Mouse (Mus musculus) macrophage (primary cell): ENCODE measurements around the gene Slc1a2. TPM values are rescaled to one million over a fixed set of nuclear protein-coding genes. Genes with fewer than 3 reads are reported as not detected.

Experiments used
- H3K27ac ChIP-seq: fragments of 350-480 bp; formaldehyde crosslinking; 2 replicates; pipeline ENCODE4 v1.9.0; 2021
- H3K36me3 ChIP-seq: fragments of 350-480 bp; formaldehyde crosslinking; 2 replicates; pipeline ENCODE4 v1.9.0; 2021; ENCODE audit errors: inconsistent target
- H3K4me3 ChIP-seq: fragments of 350-480 bp; formaldehyde crosslinking; 2 replicates; pipeline ENCODE4 v1.9.0; 2021; ENCODE audit errors: inconsistent target
- H3K79me2 ChIP-seq: fragments of 350-480 bp; formaldehyde crosslinking; 2 replicates; pipeline ENCODE4 v1.9.0; 2021; ENCODE audit errors: inconsistent target
- WGBS: methylation state at CpG from one replicate; pipeline ENCODE4 v1.1.7; 2026; ENCODE audit warnings: inconsistent platforms; ENCODE audit not compliant: missing documents; 5-methylcytosine and 5-hydroxymethylcytosine counted together
- polyA plus RNA-seq: library from polyadenylated mRNA; stranded (reverse); fragments of 250-400 nt; gene quantifications from 3 replicates; pipeline ENCODE4 v1.2.4, GENCODE M21; 2018; ENCODE audit warnings: inconsistent platforms

Slc1a2 gene
- polyA plus RNA-seq, 1 experiment from 2014 or later, result 0.03 TPM

- no peak overlapping the region for H3K4me3 ChIP-seq
- no peak overlapping the region for H3K27ac ChIP-seq
- WGBS, result 40% methylated on average over 5 of the region's 5 CpGs
- no peaks in the 10 kb centered on the region for H3K36me3 ChIP-seq
- H3K79me2 ChIP-seq, result no peaks in the 10 kb centered on the region
Measured at GRCm38 (mm10) chr2:102682168-102682567, 23.7 kb downstream of the Slc1a2 start.

- Histone ChIP-seq H3K4me3 (no peak overlapping the region), H3K36me3 (no peaks in the 10 kb centered on the region), H3K27ac (no peak overlapping the region), H3K79me2 (no peaks in the 10 kb centered on the region)
- WGBS, result 87% methylated on average over 7 of the region's 7 CpGs
Measured at GRCm38 (mm10) chr2:102685371-102686107, 27.1 kb downstream of the Slc1a2 start.

GRCm38 (mm10) chr2:102686108-102686450 is 27.6 kb downstream of the Slc1a2 start:
- Histone ChIP-seq H3K36me3 (no peaks in the 10 kb centered on the region), H3K4me3 (no peak overlapping the region), H3K79me2 (no peaks in the 10 kb centered on the region), H3K27ac (no peak overlapping the region)
- WGBS, result 91% methylated on average over 9 of the region's 9 CpGs

DNA sequence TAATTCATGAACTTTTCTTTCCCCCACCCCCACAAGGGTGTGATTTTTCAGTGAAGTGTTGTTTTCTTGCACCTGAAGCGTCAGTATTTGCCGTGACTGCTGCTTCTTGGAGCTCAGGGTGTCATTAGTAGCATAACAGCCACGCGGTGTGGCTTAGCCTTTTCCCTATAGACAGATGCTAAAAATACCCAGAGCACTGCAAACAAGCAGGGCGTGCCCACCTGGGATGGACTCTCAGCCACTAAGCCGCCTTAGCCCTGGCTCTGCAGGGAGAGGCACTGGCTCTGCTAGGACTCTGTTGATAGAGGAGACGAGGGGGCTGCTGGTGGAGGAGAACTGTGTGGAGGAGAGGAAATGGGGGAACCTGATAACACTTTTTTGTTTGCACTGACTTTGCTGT is 35.1 kb downstream of the Slc1a2 start:
- 88% methylated on average over 7 of the region's 7 CpGs for WGBS
- no peaks in the 10 kb centered on the region for H3K36me3 ChIP-seq

DNA sequence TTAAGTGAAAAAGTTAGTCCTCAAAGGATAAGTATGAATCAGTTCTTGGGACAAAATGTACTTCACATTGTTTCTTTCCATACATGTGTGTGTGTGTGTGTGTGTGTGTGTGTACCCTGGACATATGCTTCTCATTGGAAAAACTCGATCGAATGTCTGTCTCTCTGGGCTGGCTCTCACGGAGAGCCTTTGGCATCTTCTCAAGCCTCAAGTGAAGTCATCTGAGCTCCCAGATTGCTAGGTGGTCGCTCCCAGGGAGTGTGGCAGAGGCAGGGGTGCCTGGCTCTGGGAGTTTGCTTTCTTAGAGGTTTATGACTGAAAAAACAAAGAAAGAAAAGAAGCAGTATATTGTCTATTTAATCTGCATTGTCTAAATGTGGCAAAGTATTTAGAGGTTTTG is 36.3 kb downstream of the Slc1a2 start:
- Histone ChIP-seq H3K4me3 (no peak overlapping the region), H3K36me3 (no peaks in the 10 kb centered on the region), H3K79me2 (no peaks in the 10 kb centered on the region), H3K27ac (no peak overlapping the region)
- 89% methylated on average over 4 of the region's 4 CpGs for WGBS

More for the DNA sequence above, 35.1 kb downstream of the Slc1a2 start:
- Histone ChIP-seq H3K4me3 (no peak overlapping the region), H3K27ac (no peak overlapping the region), H3K79me2 (no peaks in the 10 kb centered on the region)

DNA sequence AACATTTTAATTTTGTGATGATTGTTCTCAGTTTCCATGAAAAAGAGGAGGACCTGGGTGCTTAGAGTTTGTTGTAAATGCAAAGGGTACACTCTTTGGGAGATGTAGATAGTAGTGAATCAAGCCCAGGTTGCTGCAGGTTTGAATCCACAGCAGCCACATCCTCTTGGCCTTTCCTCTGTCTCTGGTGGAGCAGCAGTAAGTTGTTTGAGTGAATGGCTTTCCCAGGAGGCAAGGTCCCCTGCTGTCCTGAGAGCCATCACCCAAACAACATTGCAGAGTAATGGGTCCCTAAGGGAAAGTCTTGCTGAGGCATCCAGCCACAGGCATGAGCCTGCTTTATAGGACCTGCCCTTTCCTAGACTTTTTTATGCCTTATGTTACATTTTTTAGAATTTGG is 37.1 kb downstream of the Slc1a2 start:
- Histone ChIP-seq H3K27ac (no peak overlapping the region), H3K36me3 (no peaks in the 10 kb centered on the region), H3K4me3 (no peak overlapping the region), H3K79me2 (no peaks in the 10 kb centered on the region)

GRCm38 (mm10) chr2:102697732-102698131 is 39.3 kb downstream of the Slc1a2 start:
- Histone ChIP-seq H3K4me3 (no peak overlapping the region), H3K79me2 (no peaks in the 10 kb centered on the region), H3K27ac (no peak overlapping the region), H3K36me3 (no peaks in the 10 kb centered on the region)
- WGBS, result 79% methylated on average over 2 of the region's 2 CpGs

DNA sequence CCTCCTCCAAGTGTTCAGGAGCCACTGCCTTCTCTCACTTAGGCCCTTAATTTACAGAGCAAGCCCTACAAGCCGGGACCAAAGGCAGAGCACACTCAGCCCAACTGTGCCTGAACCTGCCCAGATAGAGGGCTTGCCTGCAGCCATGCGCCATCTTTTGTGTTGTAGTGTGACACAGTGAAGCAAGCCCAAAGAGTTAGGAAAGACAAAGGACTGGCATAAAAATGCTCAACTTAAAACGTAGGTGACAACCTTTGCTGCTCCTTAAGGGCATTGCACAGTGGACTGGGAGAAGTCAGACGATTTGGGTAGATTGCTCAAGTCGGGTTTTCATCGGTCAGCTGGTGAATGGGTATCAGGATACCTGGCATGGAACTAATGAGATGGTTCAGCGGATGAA is 41.5 kb downstream of the Slc1a2 start:
- H3K4me3 ChIP-seq, result no peak overlapping the region
- 98% methylated on average over 7 of the region's 7 CpGs for WGBS
- no peaks in the 10 kb centered on the region for H3K36me3 ChIP-seq
- no peaks in the 10 kb centered on the region for H3K79me2 ChIP-seq
- no peak overlapping the region for H3K27ac ChIP-seq

- 82% methylated on average over 2 of the region's 2 CpGs for WGBS
- peak overlapping the region; percentile 33 for H3K27ac ChIP-seq
- no peaks in the 10 kb centered on the region for H3K79me2 ChIP-seq
- H3K4me3 ChIP-seq, result no peak overlapping the region
- no peaks in the 10 kb centered on the region for H3K36me3 ChIP-seq
Measured at GRCm38 (mm10) chr2:102700695-102701094, 42.2 kb downstream of the Slc1a2 start.

- WGBS, result 58% methylated on average over 3 of the region's 3 CpGs
- no peak overlapping the region for H3K4me3 ChIP-seq
- H3K79me2 ChIP-seq, result no peaks in the 10 kb centered on the region
- H3K27ac ChIP-seq, result peak overlapping the region; percentile 33
- no peaks in the 10 kb centered on the region for H3K36me3 ChIP-seq
Measured at GRCm38 (mm10) chr2:102701382-102701781, 42.9 kb downstream of the Slc1a2 start.

DNA sequence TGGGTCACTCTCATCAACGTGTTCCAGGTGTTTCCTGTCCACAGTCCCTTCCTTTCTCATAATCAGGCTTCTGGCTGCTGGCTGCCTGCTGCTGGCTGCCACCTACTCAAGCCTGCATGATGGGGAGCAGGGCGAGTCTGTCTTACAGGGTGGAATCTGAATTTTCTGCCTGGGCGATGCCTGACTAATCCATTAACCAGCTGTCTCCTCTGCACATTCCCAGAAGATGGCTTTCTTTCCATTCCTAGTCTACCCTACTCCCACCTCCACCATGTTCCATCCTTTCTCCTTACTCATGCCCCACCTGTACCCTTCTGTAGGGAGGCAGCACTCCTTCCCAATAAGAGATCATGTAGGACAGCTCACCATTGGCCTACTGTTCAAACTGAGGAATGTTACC is 45.1 kb downstream of the Slc1a2 start:
- WGBS, result 74% methylated on average over 3 of the region's 3 CpGs
- no peak overlapping the region for H3K4me3 ChIP-seq
- H3K36me3 ChIP-seq, result no peaks in the 10 kb centered on the region
- no peaks in the 10 kb centered on the region for H3K79me2 ChIP-seq
- no peak overlapping the region for H3K27ac ChIP-seq

GRCm38 (mm10) chr2:102704781-102705180 is 46.3 kb downstream of the Slc1a2 start:
- WGBS, result 100% methylated on average over 1 of the region's 1 CpGs
- Histone ChIP-seq H3K79me2 (no peaks in the 10 kb centered on the region), H3K27ac (no peak overlapping the region), H3K4me3 (no peak overlapping the region), H3K36me3 (no peaks in the 10 kb centered on the region)

DNA sequence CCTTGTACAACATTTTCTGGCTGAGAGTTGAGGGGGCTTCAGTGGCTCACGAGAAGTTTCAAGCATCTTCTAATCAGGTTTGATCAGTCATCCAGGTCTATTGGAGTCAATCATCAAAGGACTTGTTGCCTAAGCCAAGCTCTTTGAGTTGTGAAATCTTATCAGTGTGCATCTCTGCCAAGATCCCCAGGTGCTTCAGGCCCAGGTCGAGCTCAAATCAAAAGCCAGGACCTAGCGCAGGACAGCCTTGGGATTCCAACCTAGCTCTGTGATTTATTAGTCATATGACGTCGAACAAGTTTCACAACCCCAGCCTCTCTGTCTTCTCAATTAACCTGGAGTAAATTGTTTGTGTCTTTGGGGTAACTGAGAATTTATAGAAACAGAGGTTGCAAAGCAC is 53.1 kb downstream of the Slc1a2 start:
- no peaks in the 10 kb centered on the region for H3K79me2 ChIP-seq
- H3K4me3 ChIP-seq, result no peak overlapping the region
- 83% methylated on average over 5 of the region's 5 CpGs for WGBS

GRCm38 (mm10) chr2:102712049-102712448 is 53.6 kb downstream of the Slc1a2 start:
- Histone ChIP-seq H3K27ac (no peak overlapping the region), H3K36me3 (no peaks in the 10 kb centered on the region), H3K4me3 (no peak overlapping the region), H3K79me2 (no peaks in the 10 kb centered on the region)
- 84% methylated on average over 4 of the region's 4 CpGs for WGBS

More for the DNA sequence above, 53.1 kb downstream of the Slc1a2 start:
- H3K27ac ChIP-seq, result no peak overlapping the region
- H3K36me3 ChIP-seq, result no peaks in the 10 kb centered on the region

DNA sequence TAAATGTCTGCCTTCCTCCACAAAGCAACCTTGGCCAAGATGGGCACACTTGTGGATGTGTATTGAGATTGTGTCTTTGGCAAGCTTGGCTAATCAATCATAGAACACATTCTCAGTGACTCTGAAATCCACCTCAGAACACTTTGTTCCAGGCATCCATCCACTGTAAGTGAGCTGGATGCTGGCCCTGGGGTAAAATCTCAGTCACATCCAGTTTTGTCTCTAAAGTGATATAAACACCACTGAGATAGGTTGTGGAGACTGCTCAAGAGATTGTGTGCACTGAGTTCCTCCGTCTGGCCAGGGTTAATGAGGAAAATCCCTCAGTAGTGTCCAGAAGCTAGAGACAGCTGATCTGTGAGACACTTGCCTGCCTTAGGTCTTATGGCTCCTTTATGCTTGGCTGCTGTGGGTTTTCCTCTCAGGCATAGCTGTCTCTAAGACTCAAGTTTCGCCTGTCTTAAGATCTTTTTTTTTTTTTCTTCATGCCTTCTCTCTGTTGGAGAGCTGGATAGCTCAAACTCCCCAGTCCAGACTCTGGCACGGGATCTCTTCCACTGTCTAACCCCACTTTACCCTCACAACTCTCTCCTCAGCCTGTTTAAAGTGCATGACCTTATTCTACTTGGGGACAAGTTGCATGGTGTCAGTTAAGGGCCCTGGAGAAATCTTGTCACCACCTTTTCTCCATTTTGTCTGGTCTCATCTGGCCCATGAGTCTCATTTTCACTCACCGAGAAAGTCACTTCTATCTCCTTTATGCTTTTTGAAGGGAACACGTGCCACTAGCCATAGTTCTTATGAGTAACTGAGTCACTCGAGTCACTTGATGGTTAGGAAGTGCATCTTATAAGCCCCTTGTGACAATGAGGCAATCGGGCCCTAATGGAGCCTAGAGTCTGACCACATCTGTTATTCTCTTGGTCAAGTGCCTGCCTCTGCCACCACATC is 54.5 kb downstream of the Slc1a2 start:
- Histone ChIP-seq H3K79me2 (no peaks in the 10 kb centered on the region), H3K27ac (peak overlapping the region; percentile 51), H3K4me3 (no peak overlapping the region), H3K36me3 (no peaks in the 10 kb centered on the region)
- WGBS, result 74% methylated on average over 7 of the region's 7 CpGs
